Mouse (Mus musculus) ovary, postnatal 36 days (tissue): ENCODE measurements at regions not wholly inside any gene's neighbourhood (a gene's known extent, or its start where the extent isn't known, plus 50 kb on each side); places are given as distances from the start of the nearest gene placed in this dataset.

Experiments
- DNase-seq: peaks from one replicate; pipeline ENCODE4 v3.0.0; 2022; ENCODE audit warnings: low spot score, mixed read lengths

- DNase-seq = no peak
Observed at GRCm38 (mm10) chr3:149274987-149275386, 284.6 kb upstream of the Adgrl2 start.

- DNase-seq = no peak
Observed at GRCm38 (mm10) chr3:149273993-149274692, 283.8 kb upstream of the Adgrl2 start.

- DNase-seq = no peak
Observed at GRCm38 (mm10) chr3:149270459-149270858, 280.1 kb upstream of the Adgrl2 start.

GRCm38 (mm10) chr3:149262332-149262970 is 272.1 kb upstream of the Adgrl2 start:
- DNase-seq = no peak

GRCm38 (mm10) chr3:149261764-149262163 is 271.4 kb upstream of the Adgrl2 start:
- DNase-seq = no peak

- no peak for DNase-seq
Observed at GRCm38 (mm10) chr3:149258826-149259225, 268.5 kb upstream of the Adgrl2 start.

- no peak for DNase-seq
Observed at GRCm38 (mm10) chr3:149256891-149257290, 266.5 kb upstream of the Adgrl2 start.

GRCm38 (mm10) chr3:149253080-149253479 is 262.7 kb upstream of the Adgrl2 start:
- no peak for DNase-seq

GRCm38 (mm10) chr3:149252144-149252543 is 261.8 kb upstream of the Adgrl2 start:
- DNase-seq = no peak

GRCm38 (mm10) chr3:149247626-149247987 is 257.3 kb upstream of the Adgrl2 start:
- DNase-seq = no peak

- DNase-seq = peak; percentile 33
Observed at GRCm38 (mm10) chr3:149246935-149247625, 256.7 kb upstream of the Adgrl2 start.

GRCm38 (mm10) chr3:149239664-149240063 is 249.3 kb upstream of the Adgrl2 start:
- DNase-seq = no peak

- DNase-seq = no peak
Observed at GRCm38 (mm10) chr3:149238076-149238475, 247.7 kb upstream of the Adgrl2 start.

- no peak for DNase-seq
Observed at GRCm38 (mm10) chr3:149235183-149235582, 244.8 kb upstream of the Adgrl2 start.

- peak; percentile 28 for DNase-seq
Observed at GRCm38 (mm10) chr3:149233691-149234131, 243.4 kb upstream of the Adgrl2 start.

GRCm38 (mm10) chr3:149233191-149233641 is 242.9 kb upstream of the Adgrl2 start:
- no peak for DNase-seq

GRCm38 (mm10) chr3:149231346-149231745 is 241.0 kb upstream of the Adgrl2 start:
- DNase-seq = no peak

GRCm38 (mm10) chr3:149227556-149227955 is 237.2 kb upstream of the Adgrl2 start:
- no peak for DNase-seq

GRCm38 (mm10) chr3:149226723-149227122 is 236.4 kb upstream of the Adgrl2 start:
- DNase-seq = no peak

- no peak for DNase-seq
Observed at GRCm38 (mm10) chr3:149225684-149226083, 235.3 kb upstream of the Adgrl2 start.

GRCm38 (mm10) chr3:149224271-149224670 is 233.9 kb upstream of the Adgrl2 start:
- DNase-seq = no peak

- no peak for DNase-seq
Observed at GRCm38 (mm10) chr3:149223776-149224175, 233.4 kb upstream of the Adgrl2 start.

GRCm38 (mm10) chr3:149220958-149221357 is 230.6 kb upstream of the Adgrl2 start:
- DNase-seq = no peak
